Mouse (Mus musculus) embryonic stem cell, embryonic (primary cell): ENCODE results near the gene Ppm1b.

ENCODE experiments used
- CTCF ChIA-PET, 4 experiments: fragments of 300-600 bp in 2 of 4; fragments of 350-600 bp in 2 of 4; sonication (Branson Sonifier 250); formaldehyde crosslinking; loops; one replicate each; lab custom pipeline; 2022; ENCODE audit warnings: inconsistent platforms in 2 of 4; lab: Charles Lee
- POLR2A ChIA-PET, 4 experiments: fragments of 300-600 bp in 2 of 4; fragments of 350-600 bp in 2 of 4; sonication (Branson Sonifier 250); formaldehyde crosslinking; loops; one replicate each; lab custom pipeline; 2022; ENCODE audit warnings: antibody characterized with exemption in 4 of 4, inconsistent platforms in 1 of 4; lab: Charles Lee

Ppm1b gene

GRCm38 (mm10) chr17:85071088-85071775 lies 114.7 kb downstream of the Ppm1b start:
- POLR2A ChIA-PET = interaction anchor here in 1 of 4 experiments (1.5 to 2.5 kb wide), 2 partner anchors 19 to 44 kb away, joined by 3 to 5 read pairs; partner anchors contain the start of genes Camkmt and Prepl
- CTCF ChIA-PET = interaction anchor here in 1 of 4 experiments (0.5 kb wide), 1 partner anchor 118 kb away, joined by 7 read pairs; no protein-coding TSS in a partner anchor

DNA sequence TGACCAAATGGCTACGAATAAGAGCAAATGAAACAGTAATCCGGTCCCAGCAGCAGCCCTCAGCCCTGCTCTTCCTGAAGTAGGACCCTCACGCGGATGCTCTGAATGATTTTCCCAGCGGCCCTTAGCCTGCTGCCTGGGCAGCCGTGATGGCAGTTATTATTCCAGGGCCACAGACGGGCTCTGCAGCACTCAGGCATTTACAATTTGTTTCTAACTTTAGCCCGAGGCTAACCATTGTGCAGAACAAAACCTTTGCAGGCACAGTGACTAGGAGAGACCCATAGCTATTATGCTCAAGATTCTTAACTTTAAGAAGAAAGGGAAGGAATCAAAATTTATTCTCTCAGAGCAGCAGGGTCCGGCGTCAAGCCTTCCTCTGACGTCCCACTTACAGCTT lies 115.8 kb downstream of the Ppm1b start:
- ChIA-PET CTCF (no interaction called here), POLR2A (interaction anchor here in 2 of 4 experiments (0.6 to 1.6 kb wide), 4 partner anchors 17 to 61 kb away, joined by 3 to 7 read pairs (median 4); partner anchors contain the start of genes Camkmt (in 1 of the 2) and Prepl (in 1 of the 2))

DNA sequence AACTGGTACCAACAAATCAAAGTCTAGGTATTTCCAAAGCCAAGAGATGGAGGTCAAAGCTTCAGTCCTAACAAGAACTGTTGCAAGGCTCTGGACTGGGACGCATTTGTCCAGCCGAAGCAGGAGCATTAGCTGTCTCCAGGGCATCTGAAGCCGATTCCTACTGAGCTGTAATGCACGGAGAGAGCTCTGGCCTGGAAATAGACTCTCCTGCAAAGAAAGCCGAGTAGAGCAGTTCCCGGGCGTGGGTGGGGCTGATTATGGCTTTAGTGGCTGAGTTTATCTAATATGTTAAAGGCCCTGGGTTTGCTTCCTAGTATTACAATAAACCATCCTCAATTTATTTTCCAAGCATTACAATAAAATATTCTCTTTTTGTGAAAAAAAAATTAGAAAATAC lies 116.7 kb downstream of the Ppm1b start:
- CTCF ChIA-PET = no interaction called here
- POLR2A ChIA-PET = interaction anchor here in 2 of 4 experiments (0.6 to 1.6 kb wide), 4 partner anchors 16 to 61 kb away, joined by 3 to 7 read pairs (median 4); partner anchors contain the start of genes Camkmt (in 1 of the 2) and Prepl (in 1 of the 2)
